Mouse (Mus musculus): ENCODE data around the gene Pygb. TPM values are rescaled to one million over a fixed set of nuclear protein-coding genes. Genes with fewer than 3 reads are reported as not detected.

The Pygb gene
- polyA plus RNA-seq, 1 experiment, result 45.4 TPM

GRCm38 (mm10) chr2:150766083-150766862 lies 20.3 kb upstream of the Pygb start:
- Histone ChIP-seq H3K4me1 (ENCODE audit: control insufficient read depth, insufficient read depth, low read length) (no peaks in the 10 kb centered on the region), H3K9ac (ENCODE audit: low read depth, poor library complexity, severe bottlenecking) (no peak overlapping the region), H3K4me3 (ENCODE audit: low read depth, low read length) (no peak overlapping the region), H3K27me3 (ENCODE audit: control insufficient read depth, insufficient read depth, low read length, poor library complexity, severe bottlenecking) (no peaks in the 10 kb centered on the region), H3K36me3 (ENCODE audit: control insufficient read depth, insufficient read depth, low read length, poor library complexity, severe bottlenecking) (no peaks in the 10 kb centered on the region; the same call in 1 of the 2 replicates), H3K27ac (ENCODE audit: insufficient read depth, low read length) (no peak overlapping the region), H3K9me3 (replicated peaks; ENCODE audit: control insufficient read depth, insufficient read depth, low read length, poor library complexity, severe bottlenecking) (no peaks in the 10 kb centered on the region)
- TF ChIP-seq POLR2A (IDR thresholded peaks at IDR 0.05; ENCODE audit: insufficient read depth, low read length), result no peak
- TF ChIP-seq EP300 (IDR thresholded peaks at IDR 0.05; ENCODE audit: insufficient read depth, low read depth, low read length), result no peak
- TF ChIP-seq CTCF (IDR thresholded peaks at IDR 0.05; ENCODE audit: low read depth, low read length), result no peak

DNA sequence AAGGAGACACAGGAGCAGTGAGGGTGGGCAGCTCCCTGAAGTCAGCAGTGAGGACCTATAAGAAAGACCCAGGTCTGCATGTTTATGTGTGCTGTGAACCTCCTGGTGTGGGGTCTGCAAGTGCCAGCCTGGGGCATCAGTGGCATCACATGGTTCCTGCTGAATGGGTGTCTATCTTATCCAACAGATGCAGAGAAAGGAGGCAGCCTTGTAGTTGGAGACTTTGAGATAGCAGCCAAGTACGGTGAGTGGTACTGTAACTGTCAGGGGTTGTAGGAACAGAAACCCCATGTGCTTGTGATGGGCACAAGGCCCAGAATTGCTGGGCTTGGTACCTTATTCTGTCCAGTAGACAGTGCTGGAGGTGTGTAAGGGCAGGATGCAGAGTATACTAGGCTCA lies 17.9 kb upstream of the Pygb start:
- Histone ChIP-seq H3K4me1 (ENCODE audit: control insufficient read depth, insufficient read depth, low read length) (no peaks in the 10 kb centered on the region), H3K9ac (ENCODE audit: low read depth, poor library complexity, severe bottlenecking) (no peak overlapping the region), H3K27ac (ENCODE audit: insufficient read depth, low read length) (no peak overlapping the region), H3K36me3 (ENCODE audit: control insufficient read depth, insufficient read depth, low read length, poor library complexity, severe bottlenecking) (no peaks in the 10 kb centered on the region; the same call in 1 of the 2 replicates), H3K9me3 (replicated peaks; ENCODE audit: control insufficient read depth, insufficient read depth, low read length, poor library complexity, severe bottlenecking) (no peaks in the 10 kb centered on the region), H3K4me3 (ENCODE audit: low read depth, low read length) (no peak overlapping the region), H3K27me3 (ENCODE audit: control insufficient read depth, insufficient read depth, low read length, poor library complexity, severe bottlenecking) (no peaks in the 10 kb centered on the region)
- TF ChIP-seq EP300 (IDR thresholded peaks at IDR 0.05; ENCODE audit: insufficient read depth, low read depth, low read length), result no peak
- no peak for TF ChIP-seq POLR2A (IDR thresholded peaks at IDR 0.05; ENCODE audit: insufficient read depth, low read length)
- no peak for TF ChIP-seq CTCF (IDR thresholded peaks at IDR 0.05; ENCODE audit: low read depth, low read length)

DNA sequence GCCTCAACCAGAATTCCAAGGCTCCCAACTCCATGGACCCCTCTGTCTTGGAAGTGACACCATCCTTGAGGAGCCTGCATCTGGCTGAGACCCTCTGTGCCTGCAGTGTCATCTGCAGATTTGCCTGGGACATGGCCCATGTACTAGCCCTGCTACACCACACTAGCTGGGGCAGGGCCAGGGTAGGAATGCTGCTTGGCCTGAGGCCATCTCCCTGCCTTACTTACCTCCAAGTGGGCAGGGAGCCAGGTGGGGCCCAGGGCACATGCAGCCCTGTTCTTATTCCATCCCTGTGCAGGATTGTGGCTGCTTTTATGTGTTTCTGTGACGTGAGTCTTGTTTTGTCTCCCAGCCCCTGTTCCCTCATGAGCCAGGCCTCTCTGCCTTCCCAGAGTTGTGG lies 15.8 kb upstream of the Pygb start:
- H3K27me3 ChIP-seq (ENCODE audit: control insufficient read depth, insufficient read depth, low read length, poor library complexity, severe bottlenecking), result no peaks in the 10 kb centered on the region
- no peaks in the 10 kb centered on the region; the same call in 1 of the 2 replicates for H3K36me3 ChIP-seq (ENCODE audit: control insufficient read depth, insufficient read depth, low read length, poor library complexity, severe bottlenecking)
- H3K9me3 ChIP-seq (replicated peaks; ENCODE audit: control insufficient read depth, insufficient read depth, low read length, poor library complexity, severe bottlenecking), result no peaks in the 10 kb centered on the region
- no peak for TF ChIP-seq POLR2A (IDR thresholded peaks at IDR 0.05; ENCODE audit: insufficient read depth, low read length)
- no peak for TF ChIP-seq CTCF (IDR thresholded peaks at IDR 0.05; ENCODE audit: low read depth, low read length)
- no peak for TF ChIP-seq EP300 (IDR thresholded peaks at IDR 0.05; ENCODE audit: insufficient read depth, low read depth, low read length)
- no peak overlapping the region for H3K9ac ChIP-seq (ENCODE audit: low read depth, poor library complexity, severe bottlenecking)
- no peak overlapping the region for H3K4me3 ChIP-seq (ENCODE audit: low read depth, low read length)
- no peaks in the 10 kb centered on the region for H3K4me1 ChIP-seq (ENCODE audit: control insufficient read depth, insufficient read depth, low read length)
- no peak overlapping the region for H3K27ac ChIP-seq (ENCODE audit: insufficient read depth, low read length)

GRCm38 (mm10) chr2:150771169-150771568 lies 15.4 kb upstream of the Pygb start:
- Histone ChIP-seq H3K27ac (ENCODE audit: insufficient read depth, low read length) (no peak overlapping the region), H3K36me3 (ENCODE audit: control insufficient read depth, insufficient read depth, low read length, poor library complexity, severe bottlenecking) (no peaks in the 10 kb centered on the region; the same call in 1 of the 2 replicates)
- no peak for TF ChIP-seq CTCF (IDR thresholded peaks at IDR 0.05; ENCODE audit: low read depth, low read length)
- TF ChIP-seq EP300 (IDR thresholded peaks at IDR 0.05; ENCODE audit: insufficient read depth, low read depth, low read length), result no peak
- TF ChIP-seq POLR2A (IDR thresholded peaks at IDR 0.05; ENCODE audit: insufficient read depth, low read length), result no peak

DNA sequence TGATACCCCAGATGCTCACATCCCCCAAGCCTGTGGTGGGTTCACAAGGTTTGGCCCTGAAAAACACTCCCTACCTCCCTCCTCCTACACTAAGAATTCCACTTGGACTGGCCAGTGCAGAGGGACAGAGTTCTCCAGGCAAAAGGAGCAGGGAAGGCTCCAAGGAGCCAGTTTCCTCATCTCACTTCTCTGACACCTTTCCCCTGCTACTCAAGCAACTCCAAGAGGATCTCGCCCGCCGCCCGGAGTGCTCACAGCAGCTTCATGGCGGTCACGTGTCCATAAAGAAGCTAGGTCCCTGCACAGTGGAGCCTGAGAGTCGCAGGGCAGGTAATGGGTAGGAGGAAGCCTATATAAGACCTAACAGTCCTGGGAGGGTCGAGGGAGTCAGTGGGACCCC lies 14.5 kb upstream of the Pygb start:
- H3K27me3 ChIP-seq (ENCODE audit: control insufficient read depth, insufficient read depth, low read length, poor library complexity, severe bottlenecking), result no peaks in the 10 kb centered on the region

More at GRCm38 (mm10) chr2:150771169-150771568, 15.4 kb upstream of the Pygb start:
- Histone ChIP-seq H3K9ac (ENCODE audit: low read depth, poor library complexity, severe bottlenecking) (no peak overlapping the region), H3K27me3 (ENCODE audit: control insufficient read depth, insufficient read depth, low read length, poor library complexity, severe bottlenecking) (no peaks in the 10 kb centered on the region), H3K9me3 (replicated peaks; ENCODE audit: control insufficient read depth, insufficient read depth, low read length, poor library complexity, severe bottlenecking) (no peaks in the 10 kb centered on the region), H3K4me3 (ENCODE audit: low read depth, low read length) (no peak overlapping the region), H3K4me1 (ENCODE audit: control insufficient read depth, insufficient read depth, low read length) (no peaks in the 10 kb centered on the region)

GRCm38 (mm10) chr2:150772466-150773119 lies 13.9 kb upstream of the Pygb start:
- no peaks in the 10 kb centered on the region for H3K4me1 ChIP-seq (ENCODE audit: control insufficient read depth, insufficient read depth, low read length)
- H3K9ac ChIP-seq (ENCODE audit: low read depth, poor library complexity, severe bottlenecking), result no peak overlapping the region
- H3K36me3 ChIP-seq (ENCODE audit: control insufficient read depth, insufficient read depth, low read length, poor library complexity, severe bottlenecking), result no peaks in the 10 kb centered on the region
- H3K9me3 ChIP-seq (replicated peaks; ENCODE audit: control insufficient read depth, insufficient read depth, low read length, poor library complexity, severe bottlenecking), result no peaks in the 10 kb centered on the region
- no peaks in the 10 kb centered on the region for H3K27me3 ChIP-seq (ENCODE audit: control insufficient read depth, insufficient read depth, low read length, poor library complexity, severe bottlenecking)
- no peak for TF ChIP-seq CTCF (IDR thresholded peaks at IDR 0.05; ENCODE audit: low read depth, low read length)
- no peak for TF ChIP-seq EP300 (IDR thresholded peaks at IDR 0.05; ENCODE audit: insufficient read depth, low read depth, low read length)
- no peak for TF ChIP-seq POLR2A (IDR thresholded peaks at IDR 0.05; ENCODE audit: insufficient read depth, low read length)
- no peak overlapping the region for H3K4me3 ChIP-seq (ENCODE audit: low read depth, low read length)
- no peak overlapping the region for H3K27ac ChIP-seq (ENCODE audit: insufficient read depth, low read length)

More for the DNA sequence above, 14.5 kb upstream of the Pygb start:
- no peak overlapping the region for H3K9ac ChIP-seq (ENCODE audit: low read depth, poor library complexity, severe bottlenecking)
- no peaks in the 10 kb centered on the region for H3K9me3 ChIP-seq (replicated peaks; ENCODE audit: control insufficient read depth, insufficient read depth, low read length, poor library complexity, severe bottlenecking)
- no peaks in the 10 kb centered on the region; the same call in 1 of the 2 replicates for H3K36me3 ChIP-seq (ENCODE audit: control insufficient read depth, insufficient read depth, low read length, poor library complexity, severe bottlenecking)
- no peak overlapping the region for H3K4me3 ChIP-seq (ENCODE audit: low read depth, low read length)
- no peak overlapping the region for H3K27ac ChIP-seq (ENCODE audit: insufficient read depth, low read length)
- no peak for TF ChIP-seq EP300 (IDR thresholded peaks at IDR 0.05; ENCODE audit: insufficient read depth, low read depth, low read length)
- TF ChIP-seq CTCF (IDR thresholded peaks at IDR 0.05; ENCODE audit: low read depth, low read length), result no peak
- TF ChIP-seq POLR2A (IDR thresholded peaks at IDR 0.05; ENCODE audit: insufficient read depth, low read length), result no peak
- no peaks in the 10 kb centered on the region for H3K4me1 ChIP-seq (ENCODE audit: control insufficient read depth, insufficient read depth, low read length)

Data from ES-Bruce4 (cell line).